Mouse (Mus musculus) gastrocnemius, postnatal 36 days (tissue): ENCODE measurements around the gene Adam33. TPM values are rescaled to one million over a fixed set of nuclear protein-coding genes. Genes with fewer than 3 reads are reported as not detected.
A peak's percentile ranks its signal among the peaks of the same experiment; 100 is the strongest.

ENCODE experiments used
- DNase-seq, 2 experiments: peaks; one replicate each; pipeline ENCODE4 v3.0.0; 2022
- intact Hi-C: fragments of 180-260 bp; cut with DNase I; formaldehyde crosslinking; loops from one replicate; pipeline ENCODE4 v1.15.1; 2025
- total RNA-seq, 2 experiments: library from RNA; stranded (reverse); gene quantifications; 2 replicates each; pipeline ENCODE4 v1.2.3; 2021

The Adam33 gene
- total RNA-seq, 2 experiments from 2014 or later: 1.7 to 1.8 TPM

DNA sequence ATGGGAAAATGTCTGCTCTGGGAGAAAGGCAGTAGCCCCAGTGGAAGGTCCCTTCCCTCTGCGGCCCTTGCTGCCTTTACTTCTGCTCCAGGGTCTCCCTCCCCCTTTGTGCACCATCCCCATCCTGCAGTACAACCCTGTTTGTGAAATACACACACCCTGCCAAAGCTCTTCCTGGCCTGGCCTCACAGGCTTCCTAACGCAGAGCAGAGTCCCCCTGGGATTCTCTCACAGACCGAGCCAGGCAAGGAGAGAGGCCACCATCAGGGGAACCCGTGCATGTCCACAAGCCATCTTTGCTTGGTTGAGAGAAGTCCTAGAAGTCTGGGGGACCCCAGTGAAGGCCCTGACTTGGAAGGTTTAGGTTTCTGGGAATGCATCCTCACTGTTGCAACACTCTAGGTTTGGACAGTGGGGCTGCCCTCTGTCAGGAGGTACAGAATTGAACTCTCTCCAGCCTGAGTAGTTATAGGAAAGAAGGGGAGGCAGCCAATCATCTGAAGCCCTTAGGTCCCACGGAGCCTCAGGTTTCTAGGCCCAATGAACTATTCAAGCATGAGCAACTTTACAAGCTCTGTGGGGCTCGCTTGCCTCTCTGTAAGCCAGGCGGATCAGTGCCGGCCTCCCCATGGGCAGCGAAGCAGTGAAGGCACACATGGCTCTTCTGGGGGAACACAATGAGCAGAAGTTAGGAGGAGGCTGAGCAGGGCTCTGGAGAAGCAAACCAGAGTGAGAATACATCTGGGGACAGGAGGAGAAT, 3.7 kb downstream of the Adam33 start:
- intact Hi-C loops: no loop called here
- peak; percentile 40 for DNase-seq

DNA sequence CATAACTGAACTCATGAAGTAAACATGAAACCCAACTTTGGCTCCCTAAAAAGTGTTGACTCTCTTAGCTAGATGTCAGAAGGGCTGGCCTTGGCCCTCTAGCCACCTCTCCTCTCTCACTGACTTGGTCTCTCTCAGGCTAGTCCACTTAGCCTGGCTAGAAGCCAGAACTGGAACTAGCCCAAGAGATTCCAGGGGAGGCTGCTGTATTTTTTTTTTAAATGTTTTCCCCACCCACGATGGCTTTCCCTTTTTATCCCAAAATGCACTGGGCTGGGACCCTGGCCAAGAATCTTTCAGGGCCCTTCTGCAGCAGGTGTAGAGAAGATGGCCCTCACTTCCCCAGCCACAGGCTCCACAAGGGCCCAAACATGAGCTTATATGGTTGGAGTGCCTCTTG, 4.2 kb downstream of the Adam33 start:
- peak; percentile 49 to 80 for DNase-seq
- intact Hi-C loops: no loop called here

DNA sequence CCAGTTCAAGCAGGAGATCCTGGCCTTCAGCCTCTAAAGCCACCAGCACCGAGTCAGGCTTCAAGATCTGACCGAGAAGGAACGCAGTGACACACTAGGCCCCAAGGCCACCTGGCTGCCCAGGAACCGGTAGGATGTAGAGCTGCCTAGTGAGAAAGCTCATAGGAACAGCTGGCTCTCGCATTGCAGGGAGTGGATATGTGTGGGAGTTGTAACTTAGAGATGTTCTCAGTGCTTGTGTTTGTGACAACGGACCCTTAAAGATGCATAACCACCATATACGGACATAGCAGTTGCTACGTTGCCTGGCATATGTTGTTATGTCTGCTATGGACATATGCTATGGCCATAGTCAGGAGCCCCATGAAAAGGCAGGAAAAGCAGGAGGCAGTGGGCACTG, 4.9 kb downstream of the Adam33 start:
- intact Hi-C loops: no loop called here
- no peak for DNase-seq

DNA sequence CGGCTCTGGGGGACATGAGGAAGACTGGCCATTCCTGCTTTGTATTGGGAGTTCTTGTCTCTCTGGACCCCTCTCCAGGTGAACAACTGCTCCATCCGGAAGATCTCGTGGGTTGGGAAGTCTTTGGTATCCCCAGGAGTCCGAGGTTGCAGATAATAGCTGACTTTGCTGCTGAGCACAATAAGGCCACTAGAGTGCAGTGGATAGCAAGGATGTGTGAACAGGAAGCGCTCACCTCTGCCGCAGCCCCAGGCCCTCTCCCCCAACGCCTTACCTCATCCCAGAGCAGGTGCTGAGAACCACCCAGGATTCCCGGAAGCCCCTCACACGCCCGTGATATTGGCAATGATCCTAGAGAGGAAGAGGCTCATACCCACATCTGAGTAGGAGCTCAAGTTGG, 7.4 kb downstream of the Adam33 start:
- intact Hi-C loops: no loop called here
- DNase-seq: no peak

GRCm38 (mm10) chr2:131055631-131056030, 8.0 kb downstream of the Adam33 start:
- no peak for DNase-seq
- intact Hi-C loops: no loop called here

DNA sequence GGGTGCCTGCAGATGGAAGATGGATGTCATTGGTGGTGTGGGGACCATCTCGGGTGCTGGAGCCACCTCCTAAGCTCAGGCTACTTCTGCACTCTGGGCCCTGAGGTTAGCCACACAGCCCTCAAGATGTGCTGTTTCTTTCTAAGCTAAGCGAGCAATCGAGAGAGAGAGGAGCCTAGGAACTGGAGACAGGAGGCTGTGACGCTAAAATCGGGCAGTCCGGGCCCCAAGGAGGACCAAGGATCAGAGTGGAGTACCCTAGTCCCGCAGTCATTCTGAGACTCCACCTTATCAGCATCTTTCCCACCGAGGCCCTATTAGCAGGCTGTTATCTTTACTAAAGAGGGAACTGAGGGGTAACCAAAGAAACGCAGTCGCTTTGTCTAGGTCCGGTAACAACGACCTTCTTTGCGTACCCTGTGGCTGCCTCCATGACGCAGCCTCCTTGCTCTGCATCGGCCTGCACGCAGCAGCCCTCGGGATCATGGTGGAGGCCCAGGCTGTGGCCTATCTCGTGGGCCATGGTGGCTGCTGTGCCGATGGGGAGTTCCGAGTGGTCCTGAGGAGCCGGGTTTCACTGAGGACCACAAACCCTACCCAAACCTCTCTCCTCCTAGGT, 8.9 kb downstream of the Adam33 start:
- no peak for DNase-seq
- intact Hi-C loops: no loop called here

GRCm38 (mm10) chr2:131053851-131054645, 9.6 kb downstream of the Adam33 start:
- no peak for DNase-seq
- intact Hi-C loops: no loop called here

DNA sequence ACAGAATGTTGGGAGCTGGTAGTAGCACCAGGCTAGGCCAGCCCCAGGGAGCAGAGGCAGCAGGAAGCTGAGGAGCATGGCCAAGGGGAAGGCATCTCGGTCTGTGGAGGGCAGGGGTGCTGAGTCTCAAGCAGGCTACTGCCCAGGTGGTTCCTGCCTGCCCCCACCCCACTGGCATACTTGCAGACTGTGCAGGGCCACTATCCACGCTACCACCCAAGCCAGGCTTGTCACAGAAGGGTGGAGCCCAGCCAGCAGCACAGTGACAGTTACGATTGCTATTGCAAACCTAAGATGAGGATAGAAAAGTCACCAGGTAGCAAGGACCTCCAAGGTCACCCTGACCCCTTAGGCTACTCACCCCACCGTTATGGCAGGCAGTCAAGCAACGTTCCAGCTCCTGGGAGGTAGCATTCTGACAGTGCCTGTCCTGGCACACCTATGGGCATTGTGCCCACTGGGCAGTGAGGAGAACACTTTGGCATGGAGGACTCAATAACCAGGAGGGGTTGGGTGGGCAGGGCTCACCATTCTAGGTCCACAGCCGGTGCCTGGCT, 10.7 kb downstream of the Adam33 start:
- intact Hi-C loops: no loop called here
- DNase-seq: no peak

DNA sequence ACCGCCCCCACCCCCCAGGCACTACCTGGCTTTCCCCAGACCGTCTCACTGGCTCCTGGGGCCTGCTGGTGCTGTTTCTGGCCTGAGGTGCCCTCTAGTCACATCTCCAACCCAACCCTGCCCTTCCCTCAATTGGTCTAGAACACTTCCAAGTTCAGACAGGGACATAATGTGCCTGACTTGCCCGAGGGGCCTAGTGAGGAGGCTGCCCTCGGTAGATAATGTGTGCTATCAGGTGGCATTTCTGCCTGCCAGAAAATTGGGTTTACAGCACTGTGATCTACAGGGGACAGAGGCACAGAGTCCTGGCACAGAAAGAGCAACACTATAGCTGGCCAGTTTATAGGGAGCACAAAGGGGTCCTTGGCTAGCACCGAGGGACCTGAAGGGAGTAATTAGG, 11.6 kb downstream of the Adam33 start:
- no peak for DNase-seq
- intact Hi-C loops: no loop called here

DNA sequence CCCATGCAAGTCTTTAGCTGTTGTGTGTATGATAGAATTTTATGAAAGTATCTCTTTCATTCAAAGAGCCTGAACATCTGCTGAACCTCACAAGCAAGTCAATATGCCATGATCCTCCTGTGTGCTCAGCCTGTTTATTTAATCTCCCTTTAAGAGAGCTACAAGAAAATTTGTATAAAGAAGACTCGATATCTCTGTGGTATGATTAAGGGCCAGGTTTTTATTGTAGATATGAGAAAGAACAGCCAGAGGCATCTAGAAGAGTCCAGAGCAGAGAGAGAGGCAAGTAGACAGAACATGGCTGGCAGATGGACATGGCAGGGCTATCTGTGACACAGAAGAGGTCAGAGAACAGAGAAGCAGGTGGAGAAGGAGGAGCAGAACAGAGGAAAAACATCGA, 17.6 kb downstream of the Adam33 start:
- intact Hi-C loops: no loop called here

GRCm38 (mm10) chr2:131044989-131045720, 18.5 kb downstream of the Adam33 start:
- intact Hi-C loops: no loop called here
- no peak for DNase-seq

More for the DNA sequence above, 17.6 kb downstream of the Adam33 start:
- no peak for DNase-seq

DNA sequence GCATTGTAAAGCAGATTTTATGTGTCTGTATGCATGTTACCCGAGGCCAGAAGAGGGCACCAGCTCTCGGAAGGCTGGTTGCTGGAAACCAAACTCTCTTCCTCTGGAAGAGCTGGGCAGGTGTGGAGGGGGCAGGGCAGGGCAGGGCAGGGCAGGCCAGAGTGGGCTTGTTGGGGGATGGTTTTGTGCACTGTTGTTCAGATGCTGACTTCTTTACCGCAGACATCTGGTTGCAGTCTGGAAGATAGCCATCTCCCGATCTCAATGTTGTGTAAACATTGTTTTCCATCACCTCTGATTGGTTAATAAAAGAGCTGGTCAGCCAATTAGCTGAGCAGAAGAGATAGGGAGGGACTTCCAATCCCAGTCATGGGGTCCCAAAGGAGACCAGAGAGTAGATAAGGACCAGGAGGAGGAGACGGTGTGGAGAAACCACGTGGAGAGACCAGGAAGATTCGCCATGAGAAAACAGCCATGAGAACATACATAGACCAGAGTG, 19.2 kb downstream of the Adam33 start:
- intact Hi-C loops: no loop called here
- DNase-seq: no peak

GRCm38 (mm10) chr2:131042988-131043387, 20.6 kb downstream of the Adam33 start, which contains the start of gene Gfra4:
Gfra4 (minus strand) TSS chr2:131043088.
- intact Hi-C loops: no loop called here
- no peak for DNase-seq

GRCm38 (mm10) chr2:131040854-131041825, 22.5 kb downstream of the Adam33 start:
- no peak for DNase-seq
- intact Hi-C loops: no loop called here

- intact Hi-C loops: no loop called here
- DNase-seq: no peak
Measured at GRCm38 (mm10) chr2:131038675-131039074, 24.9 kb downstream of the Adam33 start.

GRCm38 (mm10) chr2:131038197-131038596, 25.4 kb downstream of the Adam33 start:
- no peak for DNase-seq
- intact Hi-C loops: no loop called here

GRCm38 (mm10) chr2:131037226-131037990, 26.2 kb downstream of the Adam33 start:
- DNase-seq: peak; percentile 54 to 56
- intact Hi-C loops: no loop called here

- intact Hi-C loops: no loop called here
- no peak for DNase-seq
Measured at GRCm38 (mm10) chr2:131036757-131037156, 26.9 kb downstream of the Adam33 start.
